Mouse (Mus musculus) heart, embryonic 11.5 days (tissue): ENCODE results near the gene Alkbh3. TPM values are rescaled to one million over a fixed set of nuclear protein-coding genes. Genes with fewer than 3 reads are reported as not detected.

Experiments used
- ATAC-seq: fragments of 200-750 bp; cut with Nextera tagmentation; replicated peaks from 2 replicates; pipeline ENCODE4 v1.8.0; 2017; ENCODE audit warnings: moderate library complexity; ENCODE audit not compliant: insufficient number of reproducible peaks, low FRiP score, low TSS enrichment
- H3K27ac ChIP-seq: fragments of 300-500 bp; sonication (generic); 2 replicates; pipeline ENCODE4 v1.5.1; 2014; ENCODE audit warnings: mild to moderate bottlenecking, low read depth, low read length
- H3K27me3 ChIP-seq: fragments of 300-500 bp; sonication (generic); 2 replicates; pipeline ENCODE4 v1.6.1; 2014; ENCODE audit warnings: mild to moderate bottlenecking, low read length, mixed read lengths; ENCODE audit not compliant: control insufficient read depth, insufficient read depth
- H3K36me3 ChIP-seq: fragments of 300-500 bp; sonication (generic); 2 replicates; pipeline ENCODE4 v1.6.1; 2014; ENCODE audit warnings: mild to moderate bottlenecking, low read length, moderate library complexity, mixed read lengths; ENCODE audit not compliant: control insufficient read depth, insufficient read depth
- H3K4me1 ChIP-seq: fragments of 300-500 bp; sonication (generic); 2 replicates; pipeline ENCODE4 v1.6.1; 2014; ENCODE audit warnings: low read length; ENCODE audit not compliant: control insufficient read depth, insufficient read depth
- H3K4me2 ChIP-seq: fragments of 300-500 bp; sonication (generic); 2 replicates; pipeline ENCODE4 v1.6.1; 2014; ENCODE audit warnings: mild to moderate bottlenecking, moderate library complexity
- H3K4me3 ChIP-seq: fragments of 300-500 bp; sonication (generic); 2 replicates; pipeline ENCODE4 v1.5.1; 2014; ENCODE audit warnings: low read depth, low read length
- H3K9ac ChIP-seq: fragments of 300-500 bp; sonication (generic); 2 replicates; pipeline ENCODE4 v1.6.1; 2014; ENCODE audit warnings: mild to moderate bottlenecking, low read depth, low read length, moderate library complexity
- H3K9me3 ChIP-seq: fragments of 300-500 bp; sonication (generic); replicated peaks from 2 replicates; pipeline ENCODE4 v1.6.1; 2016; ENCODE audit warnings: low read length; ENCODE audit not compliant: control insufficient read depth
- WGBS: fragments of 180-500 bp; shearing (Covaris S2); extraction: QIAGEN DNeasy Blood & Tissue Kit; methylation state at CpG from one replicate; pipeline ENCODE4 v1.1.7; 2014; ENCODE audit not compliant: insufficient replicate concordance; 5-methylcytosine and 5-hydroxymethylcytosine counted together
- polyA plus RNA-seq: library from polyadenylated mRNA; unstranded; fragments of >200 nt; fragmentation: Nextera tagmentation; extraction: Ambion mirVana; gene quantifications from 2 replicates; pipeline ENCODE4 v1.2.1, GENCODE M21; 2014

Gene Alkbh3
- polyA plus RNA-seq, 1 experiment from 2014 or later, result 59.8 TPM

DNA sequence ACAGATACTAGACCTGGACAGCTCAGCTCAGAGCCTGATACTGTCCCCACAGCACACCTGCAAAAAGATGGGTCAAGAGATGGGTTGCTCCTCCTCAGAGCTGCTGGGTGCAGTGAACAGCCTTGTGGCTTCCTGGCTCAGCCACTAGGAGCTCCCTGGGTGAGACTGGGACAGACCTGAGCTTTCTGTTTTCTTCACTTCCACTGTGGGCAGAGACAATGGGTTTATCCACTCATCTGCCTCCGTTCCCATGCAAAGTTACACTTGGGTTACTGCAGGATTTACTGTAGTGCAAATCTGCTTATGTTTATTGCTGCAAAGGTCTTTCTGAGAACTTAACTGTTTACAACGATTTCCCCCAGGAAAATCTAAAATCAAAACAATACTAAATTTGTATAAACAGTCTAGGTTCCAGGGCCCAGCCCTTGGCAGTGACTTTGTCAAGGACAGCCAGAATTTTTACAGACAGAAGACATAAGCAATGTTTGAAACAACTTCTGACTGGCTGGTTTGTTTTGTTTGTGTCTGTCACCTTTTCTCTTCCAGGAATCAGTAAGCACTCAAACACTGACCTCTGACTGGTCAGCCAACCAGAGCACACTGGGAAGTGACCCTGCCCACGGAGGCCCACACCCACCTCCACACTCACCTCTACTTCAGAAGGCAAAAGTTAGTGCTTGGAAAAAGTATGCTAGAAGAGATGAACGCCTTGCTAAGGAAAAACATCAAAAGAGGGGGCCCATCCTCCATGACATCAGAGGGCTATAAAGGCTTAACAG lies 28.0 kb downstream of the Alkbh3 start:
- H3K27ac ChIP-seq, result no peak overlapping the region
- H3K36me3 ChIP-seq, result peaks cover 10% of the 10 kb centered on the region
- WGBS, result 73% methylated on average over 4 of the region's 4 CpGs
- no peaks in the 10 kb centered on the region for H3K27me3 ChIP-seq
- H3K9ac ChIP-seq, result no peak overlapping the region
- no peaks in the 10 kb centered on the region for H3K9me3 ChIP-seq
- no peak for ATAC-seq
- H3K4me3 ChIP-seq, result no peak overlapping the region
- H3K4me1 ChIP-seq, result peaks cover 5% of the 10 kb centered on the region; the same call in 1 of the 2 replicates
- no peak overlapping the region for H3K4me2 ChIP-seq

DNA sequence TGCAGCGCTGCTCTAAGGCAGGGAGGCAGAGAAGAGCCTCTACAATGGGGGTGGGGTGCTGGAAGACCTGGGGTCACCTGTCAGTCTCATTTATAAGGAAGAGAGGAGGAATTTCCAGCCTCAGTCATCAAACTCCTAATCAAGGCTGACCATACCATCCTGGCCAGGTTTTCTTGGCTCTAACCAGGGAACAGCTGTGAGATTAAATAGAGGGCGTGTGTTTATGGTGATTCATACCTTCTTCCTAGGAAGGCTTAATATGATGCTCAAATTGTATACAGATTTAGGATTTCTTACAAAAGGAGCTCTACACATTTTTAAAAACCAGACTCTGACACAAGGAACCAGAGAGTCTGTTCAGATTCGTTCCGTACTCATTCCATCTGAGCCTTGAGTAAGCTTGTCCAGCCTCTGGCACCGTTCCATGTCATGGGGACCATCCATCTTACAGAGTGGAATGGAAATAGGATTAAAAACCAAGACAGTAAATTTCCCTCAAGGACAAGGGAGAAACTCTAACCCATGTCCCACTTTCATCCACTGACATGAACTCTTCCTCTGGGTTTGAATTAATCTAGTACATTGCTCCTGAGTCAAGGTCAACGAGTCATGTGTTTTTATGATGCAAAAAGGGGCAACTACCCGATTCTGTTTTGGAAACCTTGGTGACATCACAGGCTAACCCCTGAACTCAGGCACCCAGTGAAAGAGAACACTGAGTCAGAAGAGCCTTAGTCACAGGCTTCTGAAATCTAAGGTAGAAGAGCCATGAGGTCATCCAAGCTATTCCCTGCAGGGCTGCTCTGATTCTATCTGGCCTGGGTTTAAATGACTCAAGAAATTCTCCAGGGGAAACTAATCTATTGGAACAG lies 31.1 kb downstream of the Alkbh3 start:
- H3K4me2 ChIP-seq, result no peak overlapping the region
- 88% methylated on average over 7 of the region's 7 CpGs for WGBS
- peaks cover 10% of the 10 kb centered on the region for H3K36me3 ChIP-seq
- ATAC-seq, result no peak
- H3K4me1 ChIP-seq, result peaks cover 18% of the 10 kb centered on the region
- no peaks in the 10 kb centered on the region for H3K9me3 ChIP-seq
- H3K4me3 ChIP-seq, result no peak overlapping the region
- H3K27ac ChIP-seq, result no peak overlapping the region
- no peak overlapping the region for H3K9ac ChIP-seq
- H3K27me3 ChIP-seq, result peaks cover 2% of the 10 kb centered on the region; the same call in 1 of the 2 replicates

DNA sequence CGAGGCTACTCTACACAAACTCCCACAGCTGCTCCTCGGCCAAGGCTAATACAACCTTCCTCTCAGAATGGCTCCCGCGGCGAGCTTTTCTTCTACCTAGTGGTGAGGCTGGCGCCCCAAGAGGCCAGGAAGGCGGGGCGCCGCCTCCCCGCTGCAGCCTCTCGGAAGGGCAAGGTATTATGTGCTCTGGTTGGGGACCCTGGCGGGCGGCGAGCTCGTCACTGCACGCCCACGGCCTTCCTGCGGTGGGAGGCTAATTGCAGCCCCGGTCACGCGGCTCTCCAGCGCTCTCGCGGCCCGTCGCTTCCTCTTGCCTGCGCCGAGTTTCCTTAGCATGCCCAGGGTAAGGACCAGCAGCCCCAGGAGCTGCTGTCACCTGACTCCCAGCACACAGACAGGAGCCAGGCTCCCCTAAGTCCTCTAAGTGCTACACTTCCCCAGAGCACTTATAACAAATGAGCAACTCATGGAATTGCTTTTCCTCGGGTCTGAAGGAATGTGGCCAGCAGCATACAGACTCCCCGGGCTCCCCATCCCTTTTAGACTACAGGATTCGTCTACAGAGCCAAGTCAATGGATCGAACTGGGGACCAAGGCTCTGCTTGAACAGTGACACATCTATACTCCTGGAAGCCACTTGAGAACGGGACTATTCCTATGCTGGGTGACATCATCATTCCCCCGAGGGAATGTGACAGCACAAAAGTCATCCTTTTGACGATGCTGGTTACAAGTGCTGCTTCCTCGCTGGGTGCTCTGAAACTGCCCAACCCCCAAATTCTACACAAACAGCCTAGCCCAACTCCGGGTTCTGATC lies 34.0 kb downstream of the Alkbh3 start:
- Histone ChIP-seq H3K27ac (peak overlapping the region; percentile 70), H3K4me1 (peaks cover 18% of the 10 kb centered on the region), H3K27me3 (peaks cover 6% of the 10 kb centered on the region; the same call in 1 of the 2 replicates), H3K9me3 (no peaks in the 10 kb centered on the region), H3K4me2 (peak overlapping the region; percentile 91), H3K4me3 (peak overlapping the region; percentile 47), H3K36me3 (peaks cover 7% of the 10 kb centered on the region), H3K9ac (peak overlapping the region; percentile 73)
- 2% methylated on average over 36 of the region's 37 CpGs for WGBS
- ATAC-seq, result peak; percentile 65

DNA sequence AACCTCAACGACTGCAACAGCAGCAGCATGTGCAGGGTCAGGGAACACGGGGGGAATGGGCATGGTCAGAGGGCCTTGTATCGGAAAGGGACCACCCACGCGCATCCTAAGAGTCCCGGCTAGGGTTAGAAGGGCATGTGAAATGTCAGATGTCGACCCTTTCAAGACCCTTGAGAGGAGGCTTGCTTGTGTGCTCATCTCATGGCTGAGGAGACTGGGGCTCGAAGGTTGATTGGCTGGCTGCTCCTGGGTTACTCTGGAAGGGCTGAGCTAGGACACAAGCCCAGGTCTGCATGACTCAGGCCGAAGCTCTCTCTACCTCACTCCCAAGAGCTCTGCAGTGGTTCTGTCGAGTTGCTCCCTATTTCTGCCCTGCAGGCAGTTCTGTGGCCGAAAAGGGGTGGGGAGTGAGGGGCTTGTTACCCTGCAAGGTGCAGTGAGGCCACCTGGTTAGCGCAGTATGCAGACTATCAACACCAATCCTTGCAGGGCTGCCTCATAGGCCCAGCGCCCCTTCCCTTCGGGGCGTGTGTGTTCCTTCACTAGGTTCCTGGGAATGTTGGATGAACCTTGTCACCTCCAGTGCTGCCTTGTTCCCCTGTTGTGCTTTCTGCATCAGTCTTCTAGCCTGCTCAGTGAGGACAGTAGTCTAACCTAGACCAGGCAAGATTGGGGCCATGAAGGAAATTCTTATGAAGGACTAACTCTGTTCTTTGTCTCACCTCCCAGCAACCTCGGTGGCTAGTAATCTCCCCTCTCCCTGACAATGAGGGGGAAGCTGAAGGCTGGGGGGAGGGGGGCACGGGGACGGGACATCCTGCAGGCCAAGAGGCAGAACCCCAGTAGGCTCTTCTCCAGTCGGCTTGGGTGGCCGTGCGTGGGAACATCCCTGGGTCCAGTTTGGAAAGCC lies 34.8 kb downstream of the Alkbh3 start:
- H3K9me3 ChIP-seq, result no peaks in the 10 kb centered on the region
- H3K4me3 ChIP-seq, result peak overlapping the region; percentile 47
- H3K4me1 ChIP-seq, result peaks cover 18% of the 10 kb centered on the region
- peaks cover 7% of the 10 kb centered on the region; the same call in 1 of the 2 replicates for H3K27me3 ChIP-seq
- H3K9ac ChIP-seq, result peak overlapping the region; percentile 73
- H3K4me2 ChIP-seq, result peak overlapping the region; percentile 91
- peak overlapping the region; percentile 70; the same call in 1 of the 2 replicates for H3K27ac ChIP-seq
- 0 out of 2 replicates have a peak, but pooled peaks have one; percentile 6 for ATAC-seq
- 19% methylated on average over 21 of the region's 21 CpGs for WGBS
- H3K36me3 ChIP-seq, result peaks cover 4% of the 10 kb centered on the region; the same call in 1 of the 2 replicates

DNA sequence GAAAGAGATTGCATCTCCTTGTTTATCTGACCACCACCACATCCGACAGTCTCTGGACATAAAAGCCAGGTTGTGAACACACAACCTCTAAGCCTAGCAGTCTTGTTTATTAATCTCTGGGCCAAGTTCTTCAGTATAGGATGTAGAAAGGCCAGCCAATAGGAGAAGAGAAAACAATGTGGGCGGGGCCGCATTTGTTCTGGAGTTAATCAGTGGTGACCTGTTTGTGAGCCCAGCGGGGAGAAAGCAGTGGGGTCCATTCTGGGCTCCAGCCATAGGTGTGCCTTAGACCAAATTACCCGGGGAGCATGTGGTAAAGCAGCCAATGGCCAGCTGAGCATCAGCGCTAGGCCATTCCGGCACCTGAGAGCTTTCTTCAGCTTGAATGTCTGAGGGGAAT lies 35.6 kb downstream of the Alkbh3 start:
- no peaks in the 10 kb centered on the region for H3K9me3 ChIP-seq
- H3K4me2 ChIP-seq, result no peak overlapping the region
- no peak overlapping the region for H3K27ac ChIP-seq
- H3K36me3 ChIP-seq, result no peaks in the 10 kb centered on the region
- ATAC-seq, result no peak
- H3K4me3 ChIP-seq, result no peak overlapping the region
- peaks cover 7% of the 10 kb centered on the region; the same call in 1 of the 2 replicates for H3K27me3 ChIP-seq
- WGBS, result 49% methylated on average over 7 of the region's 7 CpGs
- peaks cover 18% of the 10 kb centered on the region for H3K4me1 ChIP-seq
- no peak overlapping the region for H3K9ac ChIP-seq

DNA sequence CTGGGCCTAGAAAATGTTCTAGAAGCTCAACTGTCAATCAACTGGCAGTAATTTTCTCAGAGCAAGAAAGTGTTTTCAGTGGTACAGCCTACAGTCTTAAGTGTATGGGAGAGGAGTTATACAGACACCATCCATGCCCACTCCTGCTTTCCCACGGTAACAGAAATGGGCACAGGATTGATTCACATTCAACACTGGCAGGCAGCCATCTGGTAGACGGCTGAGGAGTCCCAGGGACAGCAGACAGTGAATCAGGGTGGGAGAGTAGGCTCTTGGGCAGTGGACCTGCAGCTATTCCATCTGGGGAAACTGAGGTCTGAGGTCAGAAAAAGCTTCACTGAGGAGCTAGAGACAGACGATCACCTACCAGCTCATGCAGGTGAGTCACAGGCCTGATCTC lies 39.0 kb downstream of the Alkbh3 start:
- Histone ChIP-seq H3K9ac (no peak overlapping the region), H3K27me3 (peaks cover 7% of the 10 kb centered on the region; the same call in 1 of the 2 replicates), H3K36me3 (no peaks in the 10 kb centered on the region), H3K4me2 (no peak overlapping the region), H3K27ac (no peak overlapping the region), H3K4me1 (peaks cover 7% of the 10 kb centered on the region; the same call in 1 of the 2 replicates), H3K4me3 (no peak overlapping the region), H3K9me3 (no peaks in the 10 kb centered on the region)
- ATAC-seq, result no peak
- WGBS, result 71% methylated on average over 3 of the region's 3 CpGs

DNA sequence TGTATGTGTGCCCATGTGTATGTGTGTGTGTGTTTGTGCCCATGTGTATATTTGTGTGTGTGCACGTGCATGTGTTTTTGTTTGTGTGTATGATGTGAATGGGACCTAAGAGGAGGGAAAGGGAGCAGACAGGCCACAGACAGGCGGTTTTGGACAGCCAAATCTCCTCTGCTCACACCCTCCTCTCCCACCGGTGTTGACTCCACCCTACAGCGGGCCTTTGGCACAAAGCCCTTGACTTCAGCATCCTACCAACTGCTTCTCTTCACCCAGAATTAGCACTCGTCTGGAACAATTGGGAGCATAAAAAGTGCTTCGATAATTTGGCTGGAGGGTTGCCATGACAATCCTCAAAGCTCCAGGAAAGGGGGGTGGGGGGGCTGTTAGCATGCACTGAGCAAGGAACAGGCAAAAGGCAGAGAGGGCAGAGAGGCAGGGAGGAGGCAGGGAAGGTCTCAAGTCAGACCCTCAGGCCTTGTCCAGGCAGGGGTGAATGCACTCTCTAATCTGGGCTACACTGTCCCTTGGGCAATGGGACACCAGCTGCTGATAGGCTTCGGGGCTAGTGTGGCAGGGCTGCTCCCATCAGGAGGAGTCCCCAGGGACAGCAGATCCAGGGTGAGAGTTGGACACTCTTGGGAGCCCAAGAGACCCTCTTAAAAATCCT lies 46.0 kb downstream of the Alkbh3 start:
- ATAC-seq, result no peak
- Histone ChIP-seq H3K9me3 (no peaks in the 10 kb centered on the region), H3K4me3 (no peak overlapping the region), H3K27me3 (0 out of 2 replicates have a peak, but pooled peaks cover 2% of the 10 kb centered on the region), H3K4me2 (no peak overlapping the region), H3K36me3 (no peaks in the 10 kb centered on the region), H3K27ac (no peak overlapping the region), H3K4me1 (no peaks in the 10 kb centered on the region), H3K9ac (no peak overlapping the region)
- WGBS, result 65% methylated on average over 7 of the region's 7 CpGs
